Mouse (Mus musculus): ENCODE results near the gene Efcab14. TPM values are rescaled to one million over a fixed set of nuclear protein-coding genes. Genes with fewer than 3 reads are reported as not detected.

The Efcab14 gene
- polyA plus RNA-seq, 1 experiment from 2014 or later, result 38.9 TPM

GRCm38 (mm10) chr4:115775056-115775455 lies 37.5 kb downstream of the Efcab14 start:
- TF ChIP-seq CTCF (IDR thresholded peaks at IDR 0.05), result no peak
- DNase-seq (ENCODE audit: low read depth, low spot score) (no peak), ATAC-seq (no peak)
- H3K27me3 ChIP-seq, result no peaks in the 10 kb centered on the region
- in situ Hi-C loops (cut with MboI; ENCODE audit: low pct_unique_long_range_greater_than_20kb), result no loop called here
- CTCF ChIA-PET, result interaction anchor here (1.2 to 1.3 kb wide), 2 partner anchors 9 to 38 kb away, joined by 3 to 6 read pairs; partner anchors contain the start of genes Atpaf1 and Efcab14
- POLR2A ChIA-PET, result interaction anchor here (0.7 kb wide), 1 partner anchor 12 kb away, joined by 5 read pairs; no protein-coding TSS in a partner anchor

GRCm38 (mm10) chr4:115777627-115778026 lies 40.1 kb downstream of the Efcab14 start:
- POLR2A ChIA-PET, result no interaction called here
- ATAC-seq (no peak), DNase-seq (ENCODE audit: low read depth, low spot score) (no peak)
- in situ Hi-C loops (cut with MboI; ENCODE audit: low pct_unique_long_range_greater_than_20kb), result no loop called here
- TF ChIP-seq CTCF (IDR thresholded peaks at IDR 0.05), result no peak
- CTCF ChIA-PET, result no interaction called here
- H3K27me3 ChIP-seq, result no peaks in the 10 kb centered on the region

GRCm38 (mm10) chr4:115780269-115780668 lies 42.7 kb downstream of the Efcab14 start:
- ATAC-seq, result no peak
- ChIA-PET POLR2A (no interaction called here), CTCF (no interaction called here)
- no peak for TF ChIP-seq CTCF (IDR thresholded peaks at IDR 0.05)
- in situ Hi-C loops (cut with MboI; ENCODE audit: low pct_unique_long_range_greater_than_20kb), result no loop called here
- no peaks in the 10 kb centered on the region for H3K27me3 ChIP-seq
- DNase-seq (ENCODE audit: low read depth, low spot score), result no peak

- ATAC-seq (no peak), DNase-seq (ENCODE audit: low read depth, low spot score) (no peak)
- ChIA-PET POLR2A (no interaction called here), CTCF (no interaction called here)
- in situ Hi-C loops (cut with MboI; ENCODE audit: low pct_unique_long_range_greater_than_20kb), result no loop called here
- TF ChIP-seq CTCF (IDR thresholded peaks at IDR 0.05), result no peak
- H3K27me3 ChIP-seq, result no peaks in the 10 kb centered on the region
Observed at GRCm38 (mm10) chr4:115780918-115781317, 43.4 kb downstream of the Efcab14 start, which contains the start of gene Tex38. Gene Tex38, minus strand, starts transcription at chr4:115781018.

GRCm38 (mm10) chr4:115782026-115782805 lies 44.7 kb downstream of the Efcab14 start:
- ChIA-PET CTCF (no interaction called here), POLR2A (no interaction called here)
- in situ Hi-C loops (cut with MboI; ENCODE audit: low pct_unique_long_range_greater_than_20kb), result no loop called here
- ATAC-seq (no peak), DNase-seq (ENCODE audit: low read depth, low spot score) (no peak)
- TF ChIP-seq CTCF (IDR thresholded peaks at IDR 0.05), result no peak
- no peaks in the 10 kb centered on the region for H3K27me3 ChIP-seq

- ChIA-PET POLR2A (interaction anchor here (0.7 to 2.4 kb wide), 4 partner anchors 17 to 785 kb away, joined by 3 to 11 read pairs (median 4); partner anchors contain the start of genes Mob3c and Stil), CTCF (interaction anchor here (1.0 to 1.3 kb wide), 3 partner anchors 10 to 47 kb away, joined by 3 to 6 read pairs (median 4); partner anchors contain the start of gene Efcab14)
- in situ Hi-C loops (cut with MboI; ENCODE audit: low pct_unique_long_range_greater_than_20kb), result no loop called here
- ATAC-seq (peak; percentile 67), DNase-seq (ENCODE audit: low read depth, low spot score) (no peak)
- TF ChIP-seq CTCF (IDR thresholded peaks at IDR 0.05), result peak; percentile 35
- H3K27me3 ChIP-seq, result no peaks in the 10 kb centered on the region
Observed at GRCm38 (mm10) chr4:115784769-115785510, 47.4 kb downstream of the Efcab14 start, which contains the start of gene Atpaf1. Gene Atpaf1, plus strand, starts transcription at chr4:115784812.

- in situ Hi-C loops (cut with MboI; ENCODE audit: low pct_unique_long_range_greater_than_20kb), result no loop called here
- DNase-seq (ENCODE audit: low read depth, low spot score), result no peak
- POLR2A ChIA-PET, result interaction anchor here (1.8 to 2.4 kb wide), 2 partner anchors 18 to 42 kb away, joined by 6 to 11 read pairs; partner anchors contain the start of gene Mob3c
- CTCF ChIA-PET, result interaction anchor here (1.0 kb wide), 1 partner anchor 14 kb away, joined by 3 read pairs; no protein-coding TSS in a partner anchor
- H3K27me3 ChIP-seq, result no peaks in the 10 kb centered on the region
- ATAC-seq, result peak; percentile 31
- no peak for TF ChIP-seq CTCF (IDR thresholded peaks at IDR 0.05)
Observed at GRCm38 (mm10) chr4:115785511-115786034, 48.0 kb downstream of the Efcab14 start.

GRCm38 (mm10) chr4:115790864-115791263 lies 53.3 kb downstream of the Efcab14 start:
- in situ Hi-C loops (cut with MboI; ENCODE audit: low pct_unique_long_range_greater_than_20kb), result no loop called here
- CTCF ChIA-PET, result no interaction called here
- H3K27me3 ChIP-seq, result no peaks in the 10 kb centered on the region
- DNase-seq (ENCODE audit: low read depth, low spot score) (no peak), ATAC-seq (no peak)
- POLR2A ChIA-PET, result no interaction called here
- TF ChIP-seq CTCF (IDR thresholded peaks at IDR 0.05), result no peak

GRCm38 (mm10) chr4:115795360-115795759 lies 57.8 kb downstream of the Efcab14 start:
- TF ChIP-seq CTCF (IDR thresholded peaks at IDR 0.05), result no peak
- in situ Hi-C loops (cut with MboI; ENCODE audit: low pct_unique_long_range_greater_than_20kb), result no loop called here
- no peak for ATAC-seq
- POLR2A ChIA-PET, result no interaction called here
- no peak for DNase-seq (ENCODE audit: low read depth, low spot score)
- CTCF ChIA-PET, result interaction anchor here (2.4 kb wide), 1 partner anchor 63 kb away, joined by 4 read pairs; no protein-coding TSS in a partner anchor
- no peaks in the 10 kb centered on the region for H3K27me3 ChIP-seq

- ATAC-seq, result no peak
- in situ Hi-C loops (cut with MboI; ENCODE audit: low pct_unique_long_range_greater_than_20kb), result no loop called here
- H3K27me3 ChIP-seq, result no peaks in the 10 kb centered on the region
- no peak for DNase-seq (ENCODE audit: low read depth, low spot score)
- CTCF ChIA-PET, result interaction anchor here (0.8 to 1.0 kb wide), 2 partner anchors 11 to 14 kb away, joined by 3 to 5 read pairs; no protein-coding TSS in a partner anchor
- POLR2A ChIA-PET, result no interaction called here
- no peak for TF ChIP-seq CTCF (IDR thresholded peaks at IDR 0.05)
Observed at GRCm38 (mm10) chr4:115799981-115800380, 62.4 kb downstream of the Efcab14 start.

Data from Patski (cell line).